Mouse (Mus musculus): ENCODE measurements around the gene Shc1.

Gene Shc1

GRCm38 (mm10) chr3:89390699-89391662 lies 27.3 kb upstream of the Shc1 start:
- peak; percentile 56 for DNase-seq

GRCm38 (mm10) chr3:89391663-89392511 lies 26.4 kb upstream of the Shc1 start:
- DNase-seq: peak; percentile 38

GRCm38 (mm10) chr3:89392871-89393311 lies 25.4 kb upstream of the Shc1 start:
- no peak for DNase-seq

GRCm38 (mm10) chr3:89393605-89394004 lies 24.6 kb upstream of the Shc1 start:
- peak; percentile 72 for DNase-seq

DNA sequence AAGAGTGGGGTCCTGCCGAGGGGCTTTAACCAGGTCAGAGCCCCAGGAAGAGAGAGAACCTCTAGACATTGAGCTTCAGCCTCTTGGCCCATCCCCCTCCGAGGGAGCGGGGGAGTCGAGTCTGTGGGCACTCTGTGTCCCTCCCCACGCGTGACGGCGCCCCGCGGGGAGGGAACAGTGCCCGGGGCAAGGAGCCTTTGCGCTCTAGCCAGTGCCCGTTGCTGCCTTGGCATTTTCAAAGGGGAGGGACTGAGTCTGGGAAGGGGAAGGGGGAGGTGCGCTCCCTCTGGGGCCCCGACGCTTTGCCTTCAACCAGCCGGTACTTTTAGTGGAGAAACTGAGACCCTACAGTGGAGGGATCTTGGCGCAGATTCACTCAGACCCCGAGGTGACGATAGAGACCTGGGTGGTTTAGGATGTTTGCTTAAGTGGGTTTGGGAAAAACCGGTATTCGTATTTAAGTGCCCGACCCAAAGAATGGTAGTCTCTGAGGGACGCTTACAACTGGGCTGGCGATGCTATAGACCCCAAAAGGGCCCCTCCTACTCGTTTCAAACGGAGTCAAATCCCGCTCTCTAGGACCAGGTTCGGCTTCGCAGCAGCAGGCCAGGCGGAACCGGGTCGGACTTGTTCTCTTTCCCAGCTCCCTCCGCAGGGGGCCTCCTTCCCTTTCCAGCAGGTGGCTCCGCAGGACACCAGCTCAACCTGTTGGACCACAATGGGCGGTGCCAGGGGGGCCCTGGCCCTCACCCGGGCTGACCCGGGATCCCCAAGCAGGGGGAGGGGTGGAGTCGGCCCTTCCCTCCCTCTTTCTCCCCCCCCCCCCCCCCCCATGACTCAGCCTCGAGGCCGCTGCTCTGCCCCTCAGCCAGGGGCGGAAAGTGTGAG lies 24.0 kb upstream of the Shc1 start, which contains the start of gene Zbtb7b:
Zbtb7b (minus strand) TSS at position 771 of the 888 bp plus-strand sequence.
- DNase-seq: peak; percentile 37

- peak; percentile 27 for DNase-seq
Measured at GRCm38 (mm10) chr3:89394894-89395256, 23.4 kb upstream of the Shc1 start.

DNA sequence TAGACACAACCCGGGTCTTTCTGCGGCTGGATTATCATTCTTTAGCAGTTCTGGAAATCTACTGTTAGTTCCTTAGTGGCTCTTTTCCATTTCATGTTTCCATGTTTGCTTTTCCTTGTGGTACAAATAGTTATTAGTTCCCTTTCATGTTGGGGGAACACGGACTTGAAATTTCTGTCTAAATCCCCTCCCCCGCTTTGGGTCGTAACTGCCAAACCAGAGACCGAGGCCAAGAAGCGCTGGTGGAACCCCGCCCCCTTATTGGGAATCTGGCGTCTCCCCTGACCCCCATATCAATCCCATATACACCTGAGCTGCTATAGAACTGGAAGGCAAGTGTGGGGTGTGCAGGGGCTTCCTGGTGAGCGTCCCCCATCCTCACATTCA lies 22.8 kb upstream of the Shc1 start:
- DNase-seq: no peak

GRCm38 (mm10) chr3:89395806-89396653 lies 22.2 kb upstream of the Shc1 start:
- DNase-seq: peak; percentile 82

- DNase-seq: no peak
Measured at GRCm38 (mm10) chr3:89396654-89397005, 21.6 kb upstream of the Shc1 start.

DNA sequence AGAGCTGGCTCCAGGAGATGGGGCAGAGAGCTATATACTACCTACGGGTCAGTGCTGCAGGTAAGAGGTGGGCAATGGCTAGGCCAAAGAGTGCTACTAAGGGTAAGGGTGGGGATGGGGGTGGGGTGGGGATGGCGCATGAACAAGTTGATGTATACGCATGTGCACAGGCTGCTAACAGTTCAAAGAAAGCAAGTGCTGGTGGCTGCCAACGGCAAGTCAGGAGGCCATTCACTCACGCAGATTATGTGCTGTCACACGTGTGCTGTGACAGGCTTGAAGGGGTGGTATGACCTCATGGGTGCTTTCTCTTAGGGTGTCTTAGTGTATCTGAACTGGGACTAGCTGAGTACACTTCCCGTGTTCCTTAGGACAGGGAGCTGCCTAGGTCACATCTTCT lies 16.9 kb upstream of the Shc1 start:
- no peak for DNase-seq

DNA sequence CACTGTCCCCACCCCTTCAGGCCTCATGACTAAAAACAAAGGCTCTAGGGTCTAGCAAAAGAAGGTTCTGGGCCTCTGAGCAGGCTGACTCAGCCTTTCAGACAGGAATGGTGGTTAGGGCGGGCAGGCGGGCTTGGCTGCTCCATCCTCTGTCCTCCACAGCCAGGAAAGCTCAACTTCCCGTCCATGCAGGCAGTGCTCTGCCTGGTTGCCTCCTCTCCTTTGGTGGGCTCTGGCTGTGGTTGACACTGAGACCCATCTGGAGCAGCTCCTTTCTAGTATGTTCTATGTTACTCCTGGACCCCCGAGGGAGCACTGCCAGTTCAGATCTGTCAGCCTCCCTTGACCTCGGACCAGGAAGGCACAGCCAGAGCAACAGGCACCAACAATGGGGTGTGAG lies 15.6 kb upstream of the Shc1 start, which contains the start of gene Lenep:
Lenep (minus strand) TSS at position 101 of the 400 bp plus-strand sequence.
- no peak for DNase-seq

GRCm38 (mm10) chr3:89406887-89407286 lies 11.4 kb upstream of the Shc1 start:
- no peak for DNase-seq

DNA sequence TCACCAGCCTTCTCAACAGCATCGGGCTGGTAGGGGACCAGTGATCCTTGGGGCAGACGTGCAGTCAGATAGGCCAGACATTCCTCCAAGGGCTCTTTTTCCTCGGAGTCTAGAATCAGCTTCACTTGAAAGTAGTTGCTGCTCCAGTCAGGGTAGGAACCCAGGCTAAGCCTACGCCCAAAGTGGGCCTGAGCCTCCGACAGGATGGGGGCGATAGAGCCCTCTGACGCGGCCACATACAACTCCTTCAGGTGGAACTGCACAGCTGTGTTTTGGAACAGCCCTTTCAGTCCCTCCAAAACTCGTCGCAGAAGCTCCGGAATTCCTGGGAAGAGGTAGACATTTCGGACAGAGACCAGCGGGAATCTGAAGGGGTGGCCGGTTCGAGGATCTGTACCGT lies 9.8 kb upstream of the Shc1 start:
- DNase-seq: no peak

GRCm38 (mm10) chr3:89409701-89410100 lies 8.5 kb upstream of the Shc1 start:
- no peak for DNase-seq

GRCm38 (mm10) chr3:89410864-89411263 lies 7.4 kb upstream of the Shc1 start:
- DNase-seq: no peak

GRCm38 (mm10) chr3:89411490-89412393 lies 6.5 kb upstream of the Shc1 start, which contains the start of gene Flad1:
TSS of gene Flad1 (minus strand) at chr3:89411870.
- DNase-seq: peak; percentile 99

DNA sequence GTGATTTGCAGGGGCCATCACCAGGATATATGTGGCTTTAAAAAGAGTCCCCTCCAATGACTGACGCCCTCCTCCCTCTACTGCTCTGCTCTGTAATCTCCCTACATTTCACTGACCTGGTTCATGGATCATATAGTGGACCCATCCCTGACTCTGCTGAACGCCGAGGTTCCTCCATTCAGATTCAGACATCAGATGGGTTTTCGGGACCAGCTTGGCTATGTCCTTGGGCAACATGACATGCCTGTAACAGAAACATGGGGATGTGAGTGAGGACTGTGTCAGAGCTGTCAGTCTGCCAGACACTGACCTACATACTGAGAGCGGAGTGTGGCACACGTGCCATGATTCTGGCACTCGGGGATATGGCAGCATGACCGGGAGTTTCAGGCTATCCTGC lies 2.1 kb upstream of the Shc1 start:
- no peak for DNase-seq

- DNase-seq: no peak
Measured at GRCm38 (mm10) chr3:89417131-89417530, 1.1 kb upstream of the Shc1 start.

DNA sequence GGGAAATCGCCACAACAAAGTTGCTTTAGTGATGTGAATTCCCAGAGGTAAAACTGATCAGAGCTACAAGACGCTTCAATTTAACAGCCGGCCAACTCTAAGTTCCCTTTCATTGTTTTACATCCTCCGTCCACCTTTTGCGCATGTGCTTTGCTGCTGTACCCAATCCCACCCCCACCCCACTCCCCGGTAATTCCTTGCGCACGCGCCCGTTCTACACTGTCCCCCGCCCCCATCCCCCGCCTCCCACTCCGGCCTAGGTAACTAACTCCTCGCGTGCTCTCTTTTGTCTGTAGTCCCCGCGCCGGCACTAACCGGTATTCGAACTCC lies 438 bp upstream of the Shc1 start:
- DNase-seq: no peak

DNA sequence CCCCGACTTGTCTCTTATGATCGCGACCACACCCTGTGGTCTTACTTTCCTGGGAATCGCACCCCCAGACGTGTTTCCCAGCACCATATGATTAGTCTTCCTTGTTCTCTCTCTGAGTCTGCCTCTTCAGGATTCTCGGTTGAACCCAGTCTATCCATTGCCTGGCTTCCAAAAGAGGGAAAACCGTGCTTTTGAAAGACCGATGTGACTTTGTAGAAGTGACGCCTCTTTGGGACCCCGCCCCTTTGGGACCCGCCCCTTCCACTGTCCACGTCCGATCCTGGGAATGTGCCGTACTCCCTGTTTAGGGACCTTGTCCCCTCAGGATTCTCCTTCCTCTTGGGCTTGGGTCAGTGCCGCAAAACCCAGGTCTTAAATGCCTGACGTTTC lies 613 bp downstream of the Shc1 start:
- no peak for DNase-seq

- DNase-seq: no peak
Measured at GRCm38 (mm10) chr3:89419571-89419970, 1.3 kb downstream of the Shc1 start.
